Mouse (Mus musculus): ENCODE measurements around the gene Kmt2c. TPM values are rescaled to one million over a fixed set of nuclear protein-coding genes. Genes with fewer than 3 reads are reported as not detected.

Gene Kmt2c
- 42.0 and 47.7 TPM in 2 replicates for polyA plus RNA-seq (2012; rRNA removed)

DNA sequence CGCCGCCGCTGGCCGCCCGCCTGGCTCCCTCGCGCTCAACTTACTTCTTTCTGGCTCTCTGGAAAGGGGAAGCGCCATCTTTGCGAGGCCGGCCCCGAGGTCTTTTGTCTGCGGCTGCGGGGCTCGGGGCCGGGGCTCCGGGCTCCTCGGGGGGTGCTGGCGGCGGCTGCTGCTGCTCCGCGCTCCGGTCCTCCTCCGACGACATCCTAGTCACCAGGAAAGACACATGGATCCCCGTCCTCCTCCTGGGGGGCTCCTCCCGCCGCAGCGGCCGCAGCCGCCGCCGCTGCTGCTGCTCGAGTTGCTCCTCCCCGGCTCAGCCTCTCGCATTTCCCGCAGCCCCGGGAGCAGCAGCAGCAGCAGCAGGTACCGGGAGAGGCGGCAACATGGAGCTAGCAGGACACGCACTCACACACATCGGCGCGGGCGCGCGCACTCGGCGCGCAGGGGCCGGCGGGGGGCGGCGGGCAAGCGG, at the start of gene Kmt2c:
Gene Kmt2c, minus strand, starts transcription at position 438 of the 475 bp plus-strand sequence.

DNA sequence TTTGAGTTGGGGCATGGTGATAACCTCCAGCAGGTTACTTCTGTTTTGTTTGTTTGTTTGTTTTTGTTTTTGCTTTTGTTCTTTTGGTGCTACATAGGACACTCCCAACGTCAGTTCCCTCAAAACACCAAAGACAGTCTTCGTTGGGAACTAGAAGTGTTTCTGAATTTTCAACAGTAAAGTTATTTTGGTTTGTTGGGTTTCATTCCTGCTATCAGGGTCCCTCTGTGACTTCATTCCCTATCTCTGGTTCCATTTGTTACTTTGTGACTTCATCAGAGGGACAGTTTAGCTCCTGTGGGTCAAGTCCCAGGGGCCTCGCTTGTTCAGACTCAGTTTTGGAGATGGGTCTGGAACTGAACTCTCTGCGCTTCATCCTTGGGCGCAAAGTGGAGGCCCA, 17.2 kb upstream of the Kmt2c start, which contains the start of gene Cct8l1:
Gene Cct8l1, plus strand, starts transcription at position 301 of the 400 bp plus-strand sequence.

DNA sequence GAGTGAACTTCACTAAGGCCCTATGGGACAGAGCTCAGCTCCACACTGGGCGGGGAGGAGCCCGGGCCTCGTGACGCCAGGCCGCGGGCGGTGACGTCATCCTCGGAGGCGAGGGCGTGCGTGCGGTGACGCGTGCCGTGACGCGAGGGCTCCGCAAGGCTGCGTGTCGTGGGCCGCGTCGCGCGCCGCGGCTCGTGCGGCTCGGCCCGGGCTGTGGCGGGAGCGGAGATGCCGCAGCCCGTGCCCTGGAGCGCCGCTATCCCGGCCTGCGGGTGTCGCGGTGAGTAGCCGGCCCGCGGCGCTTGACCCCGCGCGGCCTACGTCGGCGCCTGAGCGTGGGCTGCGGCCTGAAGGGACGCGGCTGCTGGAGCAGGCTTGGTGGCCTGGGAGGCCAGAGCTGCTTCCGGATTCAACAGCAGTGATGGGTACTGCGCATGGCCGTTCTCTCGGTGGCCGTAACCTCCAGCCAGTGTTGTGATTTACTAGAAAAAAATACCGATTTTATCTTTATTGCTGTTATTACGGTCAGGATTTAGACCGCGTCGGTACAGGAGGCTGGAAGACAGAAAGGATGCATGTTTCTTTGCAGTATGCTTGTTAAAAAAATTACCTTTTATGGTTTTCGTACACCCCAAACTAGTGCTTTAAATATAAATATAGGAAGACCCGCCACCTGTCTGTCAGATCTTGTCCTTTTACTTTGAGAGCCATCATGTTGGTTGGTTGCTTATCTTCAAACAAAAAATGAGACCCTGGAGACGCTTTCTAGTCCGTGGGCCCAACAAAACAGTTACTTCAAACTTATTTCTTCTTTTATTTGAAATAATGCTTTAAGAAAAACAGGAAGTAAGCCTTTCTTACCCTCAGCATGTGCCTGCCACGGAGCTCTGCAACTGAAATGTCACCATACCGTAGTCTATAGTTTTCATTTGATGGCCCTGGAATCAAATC, 275.6 kb downstream of the Kmt2c start, which contains the start of gene E130116L18Rik:
Gene E130116L18Rik, minus strand, starts transcription at position 402 of the 951 bp plus-strand sequence.

Other genes with a start within 250 kb of the Kmt2c start
- 0.02 TPM in 1 of 2 replicates, not detected in the other for gene Cct8l1, start 17.3 kb upstream of the Kmt2c start, polyA plus RNA-seq (2012; rRNA removed)
- 9.0 and 11.3 TPM in 2 replicates for gene Xrcc2, start 207.0 kb upstream of the Kmt2c start, polyA plus RNA-seq (2012; rRNA removed)

Data from central nervous system, embryonic 14 days (tissue).